Mouse (Mus musculus) midbrain, postnatal 0 days (tissue): ENCODE results near the gene Mtf2. TPM values are rescaled to one million over a fixed set of nuclear protein-coding genes. Genes with fewer than 3 reads are reported as not detected.
A peak's percentile ranks its signal among the peaks of the same experiment; 100 is the strongest.
"Not testable (repeated sequence)": the region's sequence is repeated elsewhere in the genome, so short reads cannot be mapped to it uniquely, and the experiment has no call there.

ENCODE experiments used
- ATAC-seq: fragments of 200-750 bp; cut with Nextera tagmentation; 2 replicates; pipeline ENCODE4 v1.8.0; 2017; ENCODE audit warnings: moderate number of reproducible peaks, mild to moderate bottlenecking, moderate TSS enrichment, moderate library complexity; ENCODE audit not compliant: low FRiP score
- DNase-seq: peaks from one replicate; pipeline ENCODE4 v3.0.0-alpha.2; 2015; ENCODE audit warnings: low spot score
- H3K27ac ChIP-seq: fragments of 300-500 bp; sonication (generic); 2 replicates; pipeline ENCODE4 v1.5.1; 2014; ENCODE audit warnings: low read depth, mild to moderate bottlenecking, low read length, mixed read lengths
- H3K27me3 ChIP-seq: fragments of 300-500 bp; sonication (generic); 2 replicates; pipeline ENCODE4 v1.6.1; 2014; ENCODE audit warnings: low read length, control low read depth, mixed read lengths; ENCODE audit not compliant: insufficient read depth
- H3K36me3 ChIP-seq: fragments of 300-500 bp; sonication (generic); 2 replicates; pipeline ENCODE4 v1.6.1; 2014; ENCODE audit warnings: low read length, control low read depth, mixed read lengths; ENCODE audit not compliant: insufficient read depth
- H3K4me1 ChIP-seq: fragments of 300-500 bp; sonication (generic); 2 replicates; pipeline ENCODE4 v1.6.1; 2014; ENCODE audit warnings: mild to moderate bottlenecking, control low read depth, antibody characterized with exemption, low read length, mixed read lengths; ENCODE audit not compliant: insufficient read depth
- H3K4me2 ChIP-seq: fragments of 300-500 bp; sonication (generic); 2 replicates; pipeline ENCODE4 v1.6.1; 2014; ENCODE audit warnings: low read depth, mild to moderate bottlenecking, low read length, mixed read lengths; ENCODE audit not compliant: poor library complexity, severe bottlenecking
- H3K4me3 ChIP-seq: fragments of 300-500 bp; sonication (generic); 2 replicates; pipeline ENCODE4 v1.5.1; 2014; ENCODE audit warnings: low read depth, mild to moderate bottlenecking, low read length, moderate library complexity
- H3K9ac ChIP-seq: fragments of 300-500 bp; sonication (generic); replicated peaks from 2 replicates; pipeline ENCODE4 v1.6.1; 2014; ENCODE audit warnings: mild to moderate bottlenecking, low read length, moderate library complexity, mixed read lengths; ENCODE audit not compliant: poor library complexity, severe bottlenecking
- H3K9me3 ChIP-seq: fragments of 300-500 bp; sonication (generic); 2 replicates; pipeline ENCODE4 v1.6.1; 2016; ENCODE audit warnings: low read length, control low read depth
- CTCF ChIP-seq: IDR thresholded peaks from 2 replicates; pipeline ENCODE4 v1.5.1; 2016; ENCODE audit warnings: antibody characterized with exemption, mild to moderate bottlenecking
- WGBS: fragments of 180-500 bp; shearing (Covaris S2); extraction: QIAGEN DNeasy Blood & Tissue Kit; methylation state at CpG from one replicate; pipeline ENCODE4 v1.1.7; 2014; 5-methylcytosine and 5-hydroxymethylcytosine counted together
- polyA plus RNA-seq: library from polyadenylated mRNA; unstranded; fragments of >200 nt; fragmentation: Nextera tagmentation; extraction: Ambion mirVana; gene quantifications from 2 replicates; pipeline ENCODE4 v1.2.1, GENCODE M21; 2015
- total RNA-seq: library from RNA; depleted of rRNA; stranded (reverse); fragments of >200 nt; gene quantifications from 2 replicates; pipeline ENCODE4 v1.2.3, GENCODE M21; 2014; rRNA removed

Gene Mtf2
- 57.9 and 60.0 TPM in 2 replicates for total RNA-seq
- polyA plus RNA-seq, result 54.7 and 55.0 TPM in 2 replicates

GRCm38 (mm10) chr5:108065465-108066411 is at the start of gene Mtf2:
Mtf2 (plus strand) TSS chr5:108065674.
- ATAC-seq (peak; percentile 96), DNase-seq (peak; percentile 99)
- peak; percentile 45 for TF ChIP-seq CTCF
- Histone ChIP-seq H3K27me3 (no peaks in the 10 kb centered on the region), H3K4me2 (peak within 1 kb of the TSS; percentile 54), H3K9ac (peak within 1 kb of the TSS; percentile 100), H3K36me3 (no peaks in the 10 kb centered on the region; the same call in 1 of the 2 replicates), H3K27ac (peak within 1 kb of the TSS; percentile 98), H3K4me1 (no peaks in the 10 kb centered on the region), H3K9me3 (no peaks in the 10 kb centered on the region), H3K4me3 (peak within 1 kb of the TSS; percentile 95)
- under 1% methylated on average over 59 of the region's 59 CpGs for WGBS

GRCm38 (mm10) chr5:108017232-108017631 is 48.2 kb upstream of the Mtf2 start:
- no peak for ATAC-seq
- no peak overlapping the region for H3K4me3 ChIP-seq
- no peaks in the 10 kb centered on the region for H3K4me1 ChIP-seq
- TF ChIP-seq CTCF, result no peak
- no peaks in the 10 kb centered on the region for H3K36me3 ChIP-seq
- no peak overlapping the region for H3K27ac ChIP-seq
- no peaks in the 10 kb centered on the region for H3K9me3 ChIP-seq
- H3K4me2 ChIP-seq, result no peak overlapping the region
- 96% methylated on average over 2 of the region's 2 CpGs for WGBS
- H3K9ac ChIP-seq, result no peak overlapping the region
- no peak for DNase-seq
- H3K27me3 ChIP-seq, result no peaks in the 10 kb centered on the region

- no peak overlapping the region for H3K4me2 ChIP-seq
- no peaks in the 10 kb centered on the region for H3K9me3 ChIP-seq
- TF ChIP-seq CTCF, result no peak
- no peak overlapping the region for H3K27ac ChIP-seq
- no peaks in the 10 kb centered on the region for H3K4me1 ChIP-seq
- WGBS, result 22% methylated on average over 2 of the region's 2 CpGs
- DNase-seq, result no peak
- H3K27me3 ChIP-seq, result no peaks in the 10 kb centered on the region
- no peak overlapping the region for H3K9ac ChIP-seq
- H3K36me3 ChIP-seq, result no peaks in the 10 kb centered on the region
- H3K4me3 ChIP-seq, result no peak overlapping the region
- no peak for ATAC-seq
Observed at GRCm38 (mm10) chr5:108019367-108019766, 46.1 kb upstream of the Mtf2 start.

- 75% methylated on average over 3 of the region's 3 CpGs for WGBS
- no peak overlapping the region for H3K9ac ChIP-seq
- no peak for ATAC-seq
- no peaks in the 10 kb centered on the region for H3K9me3 ChIP-seq
- H3K27me3 ChIP-seq, result no peaks in the 10 kb centered on the region
- H3K4me2 ChIP-seq, result no peak overlapping the region
- no peak overlapping the region for H3K27ac ChIP-seq
- no peak for TF ChIP-seq CTCF
- H3K4me3 ChIP-seq, result no peak overlapping the region
- no peak for DNase-seq
- no peaks in the 10 kb centered on the region for H3K4me1 ChIP-seq
- no peaks in the 10 kb centered on the region for H3K36me3 ChIP-seq
Observed at GRCm38 (mm10) chr5:108021346-108021745, 44.1 kb upstream of the Mtf2 start.

- no peaks in the 10 kb centered on the region for H3K36me3 ChIP-seq
- H3K4me1 ChIP-seq, result no peaks in the 10 kb centered on the region
- no peaks in the 10 kb centered on the region for H3K27me3 ChIP-seq
- no peak for ATAC-seq
- H3K9ac ChIP-seq, result no peak overlapping the region
- H3K27ac ChIP-seq, result no peak overlapping the region
- no peak for DNase-seq
- H3K4me2 ChIP-seq, result no peak overlapping the region
- WGBS, result 97% methylated on average over 4 of the region's 4 CpGs
- TF ChIP-seq CTCF, result no peak
- H3K4me3 ChIP-seq, result no peak overlapping the region
- no peaks in the 10 kb centered on the region for H3K9me3 ChIP-seq
Observed at GRCm38 (mm10) chr5:108028230-108028629, 37.2 kb upstream of the Mtf2 start.

- not testable (repeated sequence) for DNase-seq, H3K36me3 ChIP-seq, H3K9me3 ChIP-seq, H3K9ac ChIP-seq, H3K4me3 ChIP-seq, H3K4me2 ChIP-seq, ATAC-seq, H3K4me1 ChIP-seq, H3K27ac ChIP-seq, H3K27me3 ChIP-seq
- WGBS, result 92% methylated on average over 7 of the region's 7 CpGs
Observed at GRCm38 (mm10) chr5:108028797-108029536, 36.5 kb upstream of the Mtf2 start.
